Mouse (Mus musculus) E14TG2a.4 (cell line): Measurements from ENCODE around the gene Mrpl19.

Experiments used
- CTCF ChIP-seq: conservative IDR thresholded peaks from 2 replicates; pipeline ENCODE4 v1.5.1; 2014; ENCODE audit warnings: low read length
- NANOG ChIP-seq: IDR thresholded peaks from 2 replicates; pipeline ENCODE4 v1.6.1; 2014; ENCODE audit warnings: borderline replicate concordance, low read length, mixed read lengths
- POU5F1 ChIP-seq: IDR thresholded peaks from 2 replicates; pipeline ENCODE4 v1.6.1; 2014; ENCODE audit warnings: low read length, borderline replicate concordance

GRCm38 (mm10) chr6:81956399-81956798 is 9.4 kb downstream of the Mrpl19 start:
- peak; percentile 26; the same call in 1 of the 2 replicates for TF ChIP-seq CTCF
- no peak for TF ChIP-seq POU5F1
- TF ChIP-seq NANOG = no peak
